Mouse (Mus musculus) forebrain, embryonic 10.5 days (tissue): ENCODE results near the gene Sprr2a1. TPM values are rescaled to one million over a fixed set of nuclear protein-coding genes. Genes with fewer than 3 reads are reported as not detected.
"Not testable (repeated sequence)": the region's sequence is repeated elsewhere in the genome, so short reads cannot be mapped to it uniquely, and the experiment has no call there.

Source experiments
- DNase-seq: peaks from one replicate; pipeline ENCODE4 v3.0.0-alpha.2; 2017; ENCODE audit warnings: low spot score; ENCODE audit errors: extremely low spot score
- H3K27ac ChIP-seq: fragments of 300-500 bp; sonication (generic); 2 replicates; pipeline ENCODE4 v1.5.1; 2016; ENCODE audit warnings: mild to moderate bottlenecking
- H3K27me3 ChIP-seq: fragments of 300-500 bp; sonication (generic); 2 replicates; pipeline ENCODE4 v1.6.1; 2016; ENCODE audit warnings: mild to moderate bottlenecking; ENCODE audit not compliant: poor library complexity, severe bottlenecking
- H3K36me3 ChIP-seq: fragments of 300-500 bp; sonication (generic); replicated peaks from 2 replicates; pipeline ENCODE4 v1.6.1; 2016; ENCODE audit warnings: mild to moderate bottlenecking, moderate library complexity
- H3K4me1 ChIP-seq: fragments of 300-500 bp; sonication (generic); 2 replicates; pipeline ENCODE4 v1.6.1; 2016
- H3K4me3 ChIP-seq: fragments of 300-500 bp; sonication (generic); 2 replicates; pipeline ENCODE4 v1.5.1; 2016; ENCODE audit warnings: mild to moderate bottlenecking, moderate library complexity
- H3K9me3 ChIP-seq: fragments of 300-500 bp; sonication (generic); 2 replicates; pipeline ENCODE4 v1.6.1; 2016; ENCODE audit warnings: mild to moderate bottlenecking, moderate library complexity
- WGBS: fragments of 180-500 bp; shearing (Covaris S2); methylation state at CpG from one replicate; pipeline ENCODE4 v1.1.7; 2016; 5-methylcytosine and 5-hydroxymethylcytosine counted together
- polyA plus RNA-seq: library from polyadenylated mRNA; unstranded; fragments of >200 nt; fragmentation: Nextera tagmentation; extraction: Ambion mirVana; gene quantifications from 2 replicates; pipeline ENCODE4 v1.2.1, GENCODE M21; 2016

Gene Sprr2a1
- polyA plus RNA-seq, 1 experiment from 2014 or later, result not detected

DNA sequence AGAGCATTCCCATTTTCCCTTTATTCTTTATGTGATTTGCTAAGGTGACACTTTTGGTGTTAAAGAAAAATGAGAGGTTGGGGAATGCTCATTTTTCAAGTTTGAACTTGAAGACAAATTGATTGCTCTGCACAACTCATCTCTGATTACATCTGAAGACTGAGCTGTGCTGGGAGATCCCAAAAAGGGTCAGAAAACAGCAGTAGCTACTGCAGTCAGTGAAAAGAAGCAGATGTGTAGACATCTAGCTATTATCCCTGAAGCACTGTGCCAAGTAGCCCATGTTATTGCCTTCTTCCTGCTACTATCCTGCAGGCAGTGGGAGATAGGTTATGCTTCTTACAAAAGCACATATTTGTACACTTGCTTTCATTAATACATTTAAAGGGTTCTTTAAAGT is 29.2 kb downstream of the Sprr2a1 start:
- not testable (repeated sequence) for H3K4me3 ChIP-seq, H3K36me3 ChIP-seq, H3K27ac ChIP-seq, H3K9me3 ChIP-seq, H3K4me1 ChIP-seq, DNase-seq, H3K27me3 ChIP-seq

DNA sequence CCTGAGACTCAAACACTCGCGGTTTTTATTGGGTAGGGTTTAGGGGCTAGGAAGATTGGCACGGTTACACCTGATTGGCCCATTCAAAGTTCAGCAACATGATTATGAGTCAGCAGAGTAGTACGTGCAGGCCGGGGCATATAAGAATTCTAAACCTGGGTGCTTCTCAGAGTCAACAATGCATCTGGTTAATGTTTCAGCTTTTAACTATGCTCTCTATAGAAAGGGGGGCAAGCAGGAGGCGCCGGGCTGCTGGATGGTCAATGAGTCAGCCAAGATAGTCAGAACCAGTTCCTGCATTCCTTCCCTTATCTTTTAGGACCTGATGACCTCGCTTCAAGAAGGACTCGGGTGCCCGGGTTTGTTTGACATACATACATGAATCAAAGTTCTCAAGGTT is 30.6 kb downstream of the Sprr2a1 start:
- H3K27ac ChIP-seq, DNase-seq, H3K9me3 ChIP-seq, H3K36me3 ChIP-seq, H3K4me1 ChIP-seq, H3K27me3 ChIP-seq, H3K4me3 ChIP-seq: not testable (repeated sequence)
- no CpG with 5 or more reads among the region's 10 CpGs for WGBS

DNA sequence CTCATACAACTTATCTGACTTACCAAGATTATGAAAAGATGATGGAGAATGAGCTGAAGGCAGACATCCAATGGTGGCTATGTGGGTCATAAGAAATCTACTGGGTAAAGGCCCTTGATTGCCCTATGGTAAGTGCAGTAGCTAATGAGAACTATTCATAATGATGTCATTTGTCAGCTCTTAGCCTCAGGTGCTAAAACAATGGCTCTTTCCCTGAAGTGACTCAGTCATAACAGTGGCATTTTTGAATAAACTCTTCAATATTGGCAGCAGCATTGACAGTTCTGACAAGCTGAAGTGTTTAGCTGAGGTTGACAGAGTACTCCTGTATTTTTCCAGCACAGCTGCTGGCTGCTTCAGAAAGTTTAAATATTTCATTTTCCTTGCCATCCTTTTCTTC is 32.9 kb downstream of the Sprr2a1 start:
- H3K27me3 ChIP-seq, H3K9me3 ChIP-seq, H3K36me3 ChIP-seq, H3K4me1 ChIP-seq, DNase-seq, H3K27ac ChIP-seq, H3K4me3 ChIP-seq: not testable (repeated sequence)

DNA sequence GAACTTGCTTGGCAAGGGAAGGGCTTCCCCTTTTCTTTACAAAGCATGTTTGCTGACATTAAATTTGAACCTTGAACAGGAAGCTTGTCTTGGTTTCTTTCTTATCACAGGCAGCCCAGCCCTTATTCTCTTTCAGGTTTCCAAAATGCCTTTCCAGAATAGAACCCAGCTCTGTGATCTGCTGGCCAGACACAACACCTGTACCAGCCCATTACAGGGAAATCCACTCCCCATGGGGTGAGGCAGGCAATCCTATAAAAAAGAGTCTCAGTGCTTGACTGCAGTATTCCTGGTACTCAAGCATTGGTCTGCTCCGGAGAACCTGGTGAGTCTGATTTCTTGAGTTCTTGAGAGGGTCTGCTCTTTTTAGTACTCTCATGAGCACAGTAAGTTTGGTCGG is 34.9 kb downstream of the Sprr2a1 start:
- WGBS, result 87% methylated on average over 2 of the region's 2 CpGs
- H3K4me3 ChIP-seq, H3K36me3 ChIP-seq, H3K27ac ChIP-seq, DNase-seq, H3K4me1 ChIP-seq, H3K9me3 ChIP-seq, H3K27me3 ChIP-seq: not testable (repeated sequence)

DNA sequence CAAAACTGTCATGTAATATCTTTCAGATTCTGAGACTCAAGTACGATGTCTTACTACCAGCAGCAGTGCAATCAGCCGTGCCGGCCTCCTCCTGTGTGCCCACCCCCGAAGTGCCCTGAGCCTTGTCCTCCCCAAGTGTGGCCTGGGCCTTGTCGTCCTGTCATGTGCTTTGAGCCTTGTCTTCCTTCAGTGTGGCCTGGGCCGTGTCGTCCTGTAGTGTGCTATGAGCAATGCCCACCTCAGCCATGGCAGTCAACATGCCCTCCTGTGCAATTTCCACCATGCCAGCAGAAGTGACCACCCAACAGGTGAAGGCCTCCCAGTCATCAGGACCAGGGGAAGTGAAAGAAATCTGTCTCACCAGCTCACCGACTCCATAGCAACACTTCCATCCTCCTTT is 38.3 kb downstream of the Sprr2a1 start:
- H3K27ac ChIP-seq, H3K9me3 ChIP-seq, DNase-seq, H3K36me3 ChIP-seq, H3K27me3 ChIP-seq, H3K4me1 ChIP-seq, H3K4me3 ChIP-seq: not testable (repeated sequence)
- WGBS, result no CpG with 5 or more reads among the region's 8 CpGs

DNA sequence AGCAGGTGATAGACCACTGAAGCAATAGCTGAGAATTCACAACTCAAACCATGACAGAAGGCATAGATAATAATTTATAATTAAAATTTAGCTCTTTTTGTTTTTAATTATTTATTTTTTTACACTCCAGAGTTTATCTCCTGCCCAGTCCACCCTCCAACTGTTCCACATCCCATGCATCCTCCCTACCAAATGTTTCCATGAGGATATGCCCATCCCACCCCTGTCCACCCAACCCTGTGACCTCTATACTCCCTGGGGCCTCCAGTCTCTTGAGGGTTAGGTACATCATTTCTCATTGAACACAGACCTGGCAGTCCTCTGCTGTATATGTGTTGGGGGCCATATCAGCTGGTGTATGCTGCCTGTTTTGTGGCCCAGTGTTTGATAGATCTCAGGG is 42.9 kb downstream of the Sprr2a1 start:
- H3K9me3 ChIP-seq, H3K4me3 ChIP-seq, H3K4me1 ChIP-seq, H3K36me3 ChIP-seq, H3K27me3 ChIP-seq, DNase-seq, H3K27ac ChIP-seq: not testable (repeated sequence)

DNA sequence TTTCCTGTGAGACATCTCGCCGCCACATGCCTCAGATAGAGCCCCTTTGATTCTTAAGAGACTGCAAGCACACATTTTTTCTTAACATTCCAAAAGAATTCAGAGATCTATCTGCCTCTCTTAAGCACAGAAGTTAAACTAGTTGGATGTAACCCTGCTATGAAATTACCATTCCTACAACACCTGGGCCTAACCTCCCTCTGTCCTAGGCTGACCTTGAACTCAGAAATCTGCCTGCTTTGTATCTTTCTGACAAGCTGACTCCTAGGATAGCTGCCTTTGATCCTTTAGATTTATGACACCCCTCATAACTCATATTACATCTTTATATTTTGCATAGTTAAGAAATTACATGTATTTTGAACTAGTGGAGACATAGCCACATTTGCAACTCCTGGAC is 47.9 kb downstream of the Sprr2a1 start:
- H3K36me3 ChIP-seq, H3K27ac ChIP-seq, DNase-seq, H3K27me3 ChIP-seq, H3K4me1 ChIP-seq, H3K4me3 ChIP-seq, H3K9me3 ChIP-seq: not testable (repeated sequence)
- no CpG with 5 or more reads among the region's 2 CpGs for WGBS

Other genes with a start within 250 kb of the Sprr2a1 start
- not detected in 2 replicates for gene Pglyrp3, start 201.2 kb upstream of the Sprr2a1 start, polyA plus RNA-seq
- 0.14 and 0.25 TPM in 2 replicates for gene Lor, start 132.7 kb upstream of the Sprr2a1 start, polyA plus RNA-seq
- gene Prr9, start 91.9 kb upstream of the Sprr2a1 start, polyA plus RNA-seq, result not detected in 2 replicates
- not detected in 2 replicates for gene Lelp1, start 73.1 kb upstream of the Sprr2a1 start, polyA plus RNA-seq
- not detected in 2 replicates for gene Sprr2a2, start 121 bp downstream of the Sprr2a1 start, polyA plus RNA-seq
- gene Sprr2a3, start 69.6 kb downstream of the Sprr2a1 start, polyA plus RNA-seq, result not detected in 2 replicates
- not detected in 2 replicates for gene Sprr2b, start 100.8 kb downstream of the Sprr2a1 start, polyA plus RNA-seq
- gene Sprr2d, start 123.3 kb downstream of the Sprr2a1 start, polyA plus RNA-seq, result not detected in 2 replicates
- gene Sprr2e, start 136.3 kb downstream of the Sprr2a1 start, polyA plus RNA-seq, result not detected in 2 replicates
- gene Sprr2f, start 149.4 kb downstream of the Sprr2a1 start, polyA plus RNA-seq, result not detected in 2 replicates
- not detected in 2 replicates for gene Sprr2h, start 169.9 kb downstream of the Sprr2a1 start, polyA plus RNA-seq
- gene Sprr2i, start 192.2 kb downstream of the Sprr2a1 start, polyA plus RNA-seq, result not detected in 2 replicates
- gene Sprr2j-ps, start 202.3 kb downstream of the Sprr2a1 start, polyA plus RNA-seq, result not detected in 2 replicates
- 7.9 and 10.0 TPM in 2 replicates for gene Gm9774, start 213.6 kb downstream of the Sprr2a1 start, polyA plus RNA-seq
- not detected in 2 replicates for gene Sprr2k, start 216.8 kb downstream of the Sprr2a1 start, polyA plus RNA-seq
- not detected in 2 replicates for gene Sprr1b, start 223.0 kb downstream of the Sprr2a1 start, polyA plus RNA-seq
- not detected in 2 replicates for gene Sprr3, start 242.9 kb downstream of the Sprr2a1 start, polyA plus RNA-seq